ENCODE assay signal across 11 mouse cellular contexts in genomic region chr9:105459032-105459431, GRCm38 (mm10).
DNase-seq lines count a peak whose midpoint lies in the region; ATAC-seq and TF ChIP-seq lines count a peak whose summit lies in the region.
"Had no signal": no experiment of that assay in that cellular context is flagged by ENCODE, and none has a peak within 500 bp of the region (broad histone marks: within the 10 kb centered on the region; RNA-seq: fewer than 3 reads in every experiment).

No protein-coding gene starts in this region.

- no peak overlapping the region for H3K4me2 ChIP-seq in lung, postnatal 0 days (replicated peaks; ENCODE audit: low read depth, low read length)
- H3K4me2 ChIP-seq: embryonic facial prominence, embryonic 15.5 days had no signal

- peak; percentile 68; the same call in 1 of the 2 replicates for ATAC-seq in lung, postnatal 0 days
- ATAC-seq: forebrain, postnatal 0 days; intestine, embryonic 16.5 days had no signal

- peak; percentile 3 to 22 for DNase-seq in heart, adult 9 months (ENCODE audit: low spot score in 2 of 2)
- no peak for DNase-seq in heart, embryonic 10.5 days (ENCODE audit: low spot score)
- peak; percentile 32 for DNase-seq in right cerebral cortex, adult 18-20 months
- no peak for DNase-seq in right cerebral cortex, postnatal 4 days
- peak; percentile 60 for DNase-seq in lung, postnatal 0 days (ENCODE audit: low spot score)
- no peak for DNase-seq in testis, postnatal 14 days (ENCODE audit: low spot score)
- DNase-seq in testis, postnatal 10 days (ENCODE audit: low spot score), result no peak
- DNase-seq: cerebellum, postnatal 36 days; forebrain, postnatal 0 days had no signal

- TF ChIP-seq CTCF in lung, postnatal 0 days (IDR thresholded peaks at IDR 0.05), result no peak

- H3K36me3 ChIP-seq in heart, embryonic 10.5 days, result peaks cover 48% of the 10 kb centered on the region
- H3K36me3 ChIP-seq in lung, postnatal 0 days (ENCODE audit: insufficient read depth, low read length), result peaks cover 19% of the 10 kb centered on the region; the same call in 1 of the 2 replicates

- 91% methylated on average over 13 of the region's 13 CpGs for WGBS in heart, embryonic 10.5 days
- WGBS in lung, postnatal 0 days, result 75% methylated on average over 13 of the region's 13 CpGs

- no peak for TF ChIP-seq EP300 in lung, postnatal 0 days (IDR thresholded peaks at IDR 0.05)

- H3K4me3 ChIP-seq in heart, embryonic 10.5 days, result no peak overlapping the region
- no peak overlapping the region for H3K4me3 ChIP-seq in lung, postnatal 0 days (ENCODE audit: low read depth, low read length)
- H3K4me3 ChIP-seq: embryonic facial prominence, embryonic 15.5 days had no signal

- H3K9ac ChIP-seq in lung, postnatal 0 days (replicated peaks; ENCODE audit: low read depth), result no peak overlapping the region
- H3K9ac ChIP-seq: embryonic facial prominence, embryonic 15.5 days; forebrain, postnatal 0 days had no signal

- H3K4me1 ChIP-seq in heart, embryonic 10.5 days, result no peaks in the 10 kb centered on the region
- no peaks in the 10 kb centered on the region for H3K4me1 ChIP-seq in lung, postnatal 0 days (ENCODE audit: insufficient read depth, low read depth, low read length)
- H3K4me1 ChIP-seq: embryonic facial prominence, embryonic 15.5 days had no signal

- H3K27ac ChIP-seq in heart, embryonic 10.5 days, result no peak overlapping the region
- H3K27ac ChIP-seq in lung, postnatal 0 days (ENCODE audit: low read length), result no peak overlapping the region
- H3K27ac ChIP-seq: embryonic facial prominence, embryonic 15.5 days had no signal

- no peaks in the 10 kb centered on the region for H3K27me3 ChIP-seq in heart, embryonic 10.5 days (ENCODE audit: insufficient read depth, poor library complexity, severe bottlenecking)
- H3K27me3 ChIP-seq in lung, postnatal 0 days (replicated peaks; ENCODE audit: insufficient read depth, low read length), result no peaks in the 10 kb centered on the region
- H3K27me3 ChIP-seq: embryonic facial prominence, embryonic 15.5 days had no signal

- no peaks in the 10 kb centered on the region for H3K9me3 ChIP-seq in heart, embryonic 10.5 days
- no peaks in the 10 kb centered on the region for H3K9me3 ChIP-seq in lung, postnatal 0 days (ENCODE audit: low read length)
- H3K9me3 ChIP-seq: embryonic facial prominence, embryonic 15.5 days had no signal

Comparison
In these comparisons a context has a peak if more than half of its experiments do, and no peak if none do; other contexts are left out.
1. DNase-seq: peak in heart, adult 9 months (2 of 2), right cerebral cortex, adult 18-20 months (single experiment) and lung, postnatal 0 days (single experiment); none in heart, embryonic 10.5 days (single experiment), right cerebral cortex, postnatal 4 days (single experiment), testis, postnatal 14 days (single experiment) and testis, postnatal 10 days (single experiment).